Mouse (Mus musculus): ENCODE measurements at regions not wholly inside any gene's neighbourhood (a gene's known extent, or its start where the extent isn't known, plus 50 kb on each side); places are given as distances from the start of the nearest gene placed in this dataset.

DNA sequence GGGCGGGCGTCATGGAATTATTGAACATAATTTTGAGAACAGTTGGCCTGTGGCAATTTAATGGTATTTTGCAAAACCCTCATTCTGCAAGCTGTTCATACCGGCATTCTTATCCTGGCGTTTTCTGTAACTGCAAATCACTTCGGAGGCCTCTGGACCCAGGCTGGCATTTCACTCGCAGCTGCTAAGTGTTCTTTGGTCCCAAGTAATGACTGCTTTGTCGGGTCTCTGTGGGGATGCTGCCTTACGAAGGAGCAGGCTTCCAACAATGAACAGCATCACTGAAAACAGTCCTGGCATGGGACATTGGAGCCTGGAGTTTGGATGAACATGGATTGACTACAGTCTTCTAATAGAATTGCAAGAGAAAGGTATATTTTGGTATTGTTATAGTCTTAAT, 465.6 kb downstream of the Tmem132b start:
- TF ChIP-seq EP300 (IDR thresholded peaks at IDR 0.05; ENCODE audit: low read length) (no peak), UBTF (IDR thresholded peaks at IDR 0.05; ENCODE audit: low read depth, low read length) (no peak), POLR2AphosphoS2 (IDR thresholded peaks at IDR 0.05; ENCODE audit: low read depth, low read length) (no peak), ZNF384 (IDR thresholded peaks at IDR 0.05; ENCODE audit: low read depth, low read length) (no peak), MAZ (IDR thresholded peaks at IDR 0.05; ENCODE audit: low read depth, low read length) (no peak), HCFC1 (IDR thresholded peaks at IDR 0.05; ENCODE audit: low read depth, low read length) (no peak), USF2 (conservative IDR thresholded peaks at IDR 0.05; ENCODE audit: low read depth, low read length) (no peak), RAD21 (IDR thresholded peaks at IDR 0.05; ENCODE audit: low read depth, low read length) (no peak), NELFE (IDR thresholded peaks at IDR 0.05; ENCODE audit: low read depth, low read length) (no peak), JUND (conservative IDR thresholded peaks at IDR 0.05; ENCODE audit: low read depth, low read length) (no peak)

Data from CH12.LX (cell line).